Mouse (Mus musculus) cerebellum, adult (tissue): ENCODE measurements around the gene Fate1.
"Not testable (repeated sequence)": the region's sequence is repeated elsewhere in the genome, so short reads cannot be mapped to it uniquely, and the experiment has no call there.

Source experiments
- ATAC-seq: cut with Nextera tagmentation; 2 replicates; pipeline ENCODE4 v1.9.2; 2017; ENCODE audit warnings: mild to moderate bottlenecking, moderate library complexity, mixed read lengths; ENCODE audit not compliant: insufficient number of reproducible peaks, low FRiP score, low TSS enrichment

The Fate1 gene

DNA sequence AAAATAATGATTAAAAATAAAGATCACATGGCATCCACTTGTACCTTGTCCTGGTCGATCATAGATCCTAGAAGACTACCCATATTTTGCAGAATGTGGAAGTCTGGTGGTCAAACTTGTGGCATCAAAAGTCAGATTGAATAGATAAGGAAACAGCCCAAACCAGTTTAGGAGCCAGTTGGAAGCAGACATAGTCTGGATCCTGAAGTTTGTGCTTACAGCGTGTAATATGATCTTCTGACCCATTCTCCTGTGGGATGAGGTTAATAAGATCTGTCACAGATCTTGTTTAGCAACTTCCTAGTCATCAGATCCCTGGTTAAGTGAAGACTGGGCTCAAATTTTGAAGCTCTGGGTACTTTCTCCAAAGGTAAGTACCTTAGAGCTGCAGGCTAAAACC is at the start of gene Fate1:
Gene Fate1 (plus strand): TSS at position 301 of the 400 bp plus-strand sequence.
- ATAC-seq = no peak

DNA sequence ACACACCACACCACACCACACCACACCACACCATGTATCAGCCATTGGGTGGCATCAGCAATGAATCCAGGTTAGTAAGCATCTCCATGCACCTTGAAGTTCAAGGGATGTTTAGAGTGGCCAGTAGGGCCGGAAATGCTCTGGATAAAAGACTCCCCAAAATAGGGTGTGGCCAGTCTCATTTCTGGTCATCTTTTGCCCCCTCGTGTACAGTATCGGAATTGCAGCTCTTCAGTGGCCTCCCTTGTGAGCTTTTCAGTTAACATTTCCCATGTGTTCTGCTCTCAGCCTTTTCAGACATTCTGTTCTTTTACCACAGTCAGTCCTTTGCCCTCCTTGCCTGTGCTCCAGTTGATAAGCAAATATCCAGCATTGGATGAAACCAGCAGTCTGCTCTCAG is 26.2 kb upstream of the Fate1 start:
- no peak for ATAC-seq

DNA sequence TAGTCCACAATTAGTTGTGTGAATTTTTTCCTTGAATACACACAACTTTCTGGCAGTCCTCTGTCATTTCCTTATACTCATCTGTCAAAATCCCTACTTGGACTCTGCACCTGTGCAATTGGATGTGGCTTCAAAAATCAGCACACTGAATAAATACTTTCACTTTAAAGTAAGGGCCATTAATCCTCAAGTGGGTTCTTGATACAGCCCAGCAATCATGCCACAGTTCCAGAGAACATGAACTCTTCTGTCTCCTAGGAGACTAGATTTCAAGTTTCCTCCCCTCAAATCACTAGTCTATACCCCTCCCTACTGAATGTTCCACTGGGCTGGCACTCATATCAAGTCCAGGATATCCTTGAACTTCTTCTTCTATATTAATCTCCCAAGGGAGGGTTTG is 14.4 kb upstream of the Fate1 start:
- no peak for ATAC-seq

DNA sequence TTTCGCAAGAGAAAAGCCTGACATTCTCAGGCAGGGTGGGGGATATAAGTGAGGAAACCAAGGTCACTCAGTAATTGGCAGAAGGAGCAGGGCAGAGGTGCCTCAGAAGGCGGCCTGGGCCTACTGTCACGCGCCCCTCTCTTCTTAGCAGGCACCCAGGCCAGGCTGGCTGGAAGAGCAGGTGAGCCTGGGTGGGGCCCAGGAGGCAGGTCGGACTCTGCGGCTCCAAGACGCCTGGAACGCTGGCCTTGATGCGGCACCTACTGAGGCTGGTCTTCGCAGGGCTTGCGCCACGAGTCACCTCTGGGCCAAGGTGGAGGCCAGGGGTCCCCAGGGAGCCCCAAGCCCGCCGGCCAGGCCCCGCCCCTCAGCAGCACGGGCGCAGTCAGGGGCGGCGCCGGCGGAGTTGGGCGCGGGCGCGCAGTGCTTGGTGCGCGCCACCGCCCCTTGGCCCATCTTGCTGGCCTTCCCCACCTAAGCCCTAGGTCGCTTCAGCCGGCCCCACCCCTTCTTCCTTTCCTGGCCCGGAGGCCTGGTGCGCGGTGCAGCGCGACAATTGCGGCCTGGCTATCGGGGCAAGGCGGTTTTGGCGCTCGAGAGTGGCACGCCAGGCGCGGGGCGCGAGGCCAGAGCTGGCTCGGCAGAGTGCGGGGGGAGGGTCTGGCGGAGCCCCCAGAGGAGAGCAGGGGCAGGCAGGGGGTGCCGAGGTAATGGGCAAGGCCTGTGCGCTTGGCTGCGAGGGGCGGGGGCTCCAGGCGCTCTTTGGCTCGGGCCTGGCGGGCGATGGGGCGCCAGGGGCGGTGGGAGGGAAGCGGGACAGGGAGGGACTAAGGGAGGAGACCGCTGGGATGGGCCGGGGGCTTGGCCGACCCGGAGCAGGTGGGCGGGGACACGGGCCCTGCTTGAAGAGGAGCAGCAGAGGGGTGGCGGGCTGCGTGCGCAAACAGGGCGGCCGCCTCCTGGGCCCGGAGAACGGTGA is 10.4 kb upstream of the Fate1 start, which contains the start of gene Prrg3:
Gene Prrg3 (plus strand): TSS at position 552 of the 979 bp plus-strand sequence.
- ATAC-seq = peak; percentile 73

GRCm38 (mm10) chrX:71963275-71963912 is 9.4 kb upstream of the Fate1 start:
- ATAC-seq = no peak

DNA sequence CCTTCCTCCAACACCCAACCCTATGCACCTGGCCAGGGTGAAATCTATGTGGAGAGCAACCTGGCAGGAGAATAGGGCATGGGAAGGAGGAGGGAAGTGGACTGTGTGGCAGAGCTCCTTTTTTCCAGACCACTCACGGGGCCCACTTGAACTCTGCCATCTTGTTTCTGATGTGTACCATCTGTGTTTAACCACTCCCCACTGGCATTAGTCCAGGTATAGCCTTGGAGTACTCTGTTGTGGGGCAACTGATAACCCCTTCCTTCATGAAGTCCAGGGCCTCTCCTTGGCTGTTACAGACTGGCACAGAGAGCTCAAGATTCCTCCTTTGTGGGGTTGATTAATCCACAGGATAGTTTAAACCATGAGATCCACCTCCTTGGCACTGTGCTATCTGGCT is 4.6 kb upstream of the Fate1 start:
- ATAC-seq = no peak

GRCm38 (mm10) chrX:71968816-71969215 is 4.0 kb upstream of the Fate1 start:
- ATAC-seq = no peak

DNA sequence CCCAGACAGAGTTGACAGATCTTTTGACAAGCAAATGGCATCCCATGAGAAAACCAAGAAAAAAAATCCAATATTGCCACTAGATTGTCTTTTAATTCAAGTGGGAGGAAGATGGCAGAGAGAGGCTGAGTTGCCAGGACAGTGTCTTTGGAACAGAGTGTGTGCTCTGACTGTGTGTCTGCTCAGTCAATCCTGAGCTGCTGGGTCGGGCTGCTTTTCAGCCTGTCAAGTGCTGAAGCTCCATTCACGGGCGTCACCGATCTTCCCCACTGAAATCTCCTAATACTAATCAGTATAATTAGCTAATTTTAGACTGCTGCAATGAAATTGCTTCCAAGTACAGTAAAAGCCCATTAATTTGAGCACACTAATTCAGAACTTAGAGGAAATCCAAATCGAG is 1.5 kb upstream of the Fate1 start:
- ATAC-seq = no peak

GRCm38 (mm10) chrX:71977681-71978080 is 4.9 kb downstream of the Fate1 start:
- not testable (repeated sequence) for ATAC-seq

DNA sequence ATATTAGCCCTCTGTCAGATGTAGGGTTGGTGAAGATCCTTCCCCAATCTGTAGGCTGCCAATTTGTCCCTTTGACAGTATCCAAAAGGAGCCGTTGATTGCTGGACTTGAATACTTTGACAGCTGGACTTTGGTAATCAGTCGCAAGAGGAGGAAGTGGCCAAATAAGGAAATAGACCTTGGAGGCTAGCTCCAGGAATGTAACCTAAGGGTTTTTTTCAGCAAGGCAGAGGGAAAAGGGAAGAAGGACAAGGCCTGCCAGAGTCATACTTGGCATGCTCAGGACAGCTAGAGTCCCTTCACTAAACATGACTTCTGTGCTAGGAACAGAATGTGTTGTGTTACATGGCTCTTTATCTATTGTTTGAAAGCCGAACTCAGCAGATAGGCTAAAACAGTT is 7.7 kb downstream of the Fate1 start:
- no peak for ATAC-seq

- ATAC-seq = no peak
Observed at GRCm38 (mm10) chrX:71981322-71981721, 8.5 kb downstream of the Fate1 start.

GRCm38 (mm10) chrX:71983205-71983604 is 10.4 kb downstream of the Fate1 start:
- ATAC-seq = no peak

DNA sequence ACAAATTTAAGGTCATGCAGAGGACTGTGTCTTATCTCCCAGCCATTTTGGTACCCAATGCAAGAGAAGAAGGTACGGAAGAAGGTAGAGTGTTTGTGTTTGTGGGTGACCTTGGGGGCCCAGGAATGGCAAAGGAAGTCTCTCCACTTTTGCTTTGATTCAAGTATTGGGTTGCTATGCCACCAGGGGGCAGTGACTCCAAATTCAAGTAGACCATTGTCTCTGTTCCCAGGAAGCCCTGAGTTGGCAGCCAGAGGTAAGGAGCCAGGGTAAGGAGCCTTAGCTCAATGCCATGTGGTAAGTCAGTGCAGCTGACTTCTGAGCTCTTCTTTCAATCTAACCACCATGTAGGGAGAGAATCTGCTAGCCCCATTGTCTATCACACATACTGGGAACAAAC is 11.0 kb downstream of the Fate1 start:
- ATAC-seq = no peak

GRCm38 (mm10) chrX:71991549-71991948 is 18.8 kb downstream of the Fate1 start, which contains the start of gene Cnga2:
TSS of gene Cnga2 (plus strand) at chrX:71991849.
- no peak for ATAC-seq

GRCm38 (mm10) chrX:71995972-71996371 is 23.2 kb downstream of the Fate1 start:
- ATAC-seq = no peak

GRCm38 (mm10) chrX:72009930-72010329 is 37.1 kb downstream of the Fate1 start:
- ATAC-seq = no peak

GRCm38 (mm10) chrX:72012236-72012635 is 39.5 kb downstream of the Fate1 start:
- ATAC-seq = no peak

DNA sequence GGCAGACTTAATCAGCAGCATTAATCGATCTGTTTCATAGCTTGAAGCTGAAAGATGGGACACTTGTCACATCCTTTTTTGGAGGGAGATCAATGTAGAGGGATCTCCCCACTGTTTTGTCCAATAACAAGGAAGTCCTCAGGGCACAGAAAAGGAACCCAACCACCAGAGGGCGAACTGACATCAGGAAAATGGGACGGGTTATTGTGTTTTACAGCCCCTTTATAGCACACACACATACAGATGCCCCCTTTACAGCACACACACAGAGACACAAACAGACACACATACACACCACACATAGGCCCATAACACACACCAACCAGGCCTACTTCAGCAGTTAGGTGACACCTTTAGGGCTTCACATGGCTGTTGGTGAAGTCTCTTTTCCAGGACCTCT is 40.0 kb downstream of the Fate1 start:
- no peak for ATAC-seq

DNA sequence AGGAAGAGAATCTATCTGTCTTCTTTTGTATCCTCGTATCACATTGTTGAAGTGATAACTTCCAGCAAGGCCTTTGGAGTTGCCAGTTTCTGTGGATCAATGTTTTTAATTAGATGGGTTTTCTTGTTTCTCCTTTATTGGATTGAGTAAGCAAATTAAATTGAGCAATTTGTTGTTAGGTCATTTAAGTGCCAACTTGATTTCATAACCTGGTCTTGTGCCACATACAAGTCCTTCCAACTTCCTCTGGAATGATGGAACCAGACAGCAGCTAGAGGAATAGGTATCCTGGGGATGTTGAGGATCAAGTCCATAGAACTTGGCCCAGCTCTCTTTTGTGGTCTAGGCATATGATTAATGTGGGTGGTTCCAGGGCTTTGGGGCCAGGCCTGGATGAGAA is 49.5 kb downstream of the Fate1 start:
- ATAC-seq = no peak

GRCm38 (mm10) chrX:72022750-72023398 is 50.1 kb downstream of the Fate1 start:
- peak; percentile 52; the same call in 1 of the 2 replicates for ATAC-seq

- ATAC-seq = no peak
Observed at GRCm38 (mm10) chrX:72023542-72023941, 50.8 kb downstream of the Fate1 start.
